Mouse (Mus musculus) liver, postnatal 0 days (tissue): ENCODE data around the gene Fbxl2. TPM values are rescaled to one million over a fixed set of nuclear protein-coding genes. Genes with fewer than 3 reads are reported as not detected.

ENCODE experiments used
- ATAC-seq: fragments of 200-750 bp; cut with Nextera tagmentation; 2 replicates; pipeline ENCODE4 v1.8.0; 2017; ENCODE audit warnings: mild to moderate bottlenecking, moderate library complexity
- DNase-seq: peaks from one replicate; pipeline ENCODE4 v3.0.0-alpha.2; 2016
- H3K27ac ChIP-seq: fragments of 300-500 bp; sonication (generic); 2 replicates; pipeline ENCODE4 v1.5.1; 2014; ENCODE audit warnings: antibody characterized with exemption, moderate library complexity, mild to moderate bottlenecking, low read depth
- H3K27me3 ChIP-seq: fragments of 300-500 bp; sonication (generic); 2 replicates; pipeline ENCODE4 v1.6.1; 2014; ENCODE audit warnings: low read length, control low read depth, mixed read lengths; ENCODE audit not compliant: insufficient read depth
- H3K36me3 ChIP-seq: fragments of 300-500 bp; sonication (generic); replicated peaks from 2 replicates; pipeline ENCODE4 v1.6.1; 2014; ENCODE audit warnings: mild to moderate bottlenecking, control low read depth, low read length, moderate library complexity, mixed read lengths; ENCODE audit not compliant: insufficient read depth
- H3K4me1 ChIP-seq: fragments of 300-500 bp; sonication (generic); 2 replicates; pipeline ENCODE4 v1.6.1; 2014; ENCODE audit warnings: antibody characterized with exemption, mild to moderate bottlenecking, control low read depth; ENCODE audit not compliant: insufficient read depth
- H3K4me2 ChIP-seq: fragments of 300-500 bp; sonication (generic); 2 replicates; pipeline ENCODE4 v1.6.1; 2014; ENCODE audit warnings: low read depth, mild to moderate bottlenecking, low read length, moderate library complexity, mixed read lengths
- H3K4me3 ChIP-seq: fragments of 300-500 bp; sonication (generic); 2 replicates; pipeline ENCODE4 v1.5.1; 2014; ENCODE audit warnings: low read depth, low read length
- H3K9ac ChIP-seq: fragments of 300-500 bp; sonication (generic); replicated peaks from 2 replicates; pipeline ENCODE4 v1.6.1; 2014; ENCODE audit warnings: mild to moderate bottlenecking, moderate library complexity
- H3K9me3 ChIP-seq: fragments of 300-500 bp; sonication (generic); 2 replicates; pipeline ENCODE4 v1.6.1; 2016; ENCODE audit warnings: mild to moderate bottlenecking, control low read depth, low read length, mixed read lengths
- CTCF ChIP-seq: sonication (generic); IDR thresholded peaks from 2 replicates; pipeline ENCODE4 v1.5.1; 2016; ENCODE audit warnings: antibody characterized with exemption, low read depth
- EP300 ChIP-seq: IDR thresholded peaks from 2 replicates; pipeline ENCODE4 v1.6.1; 2016; ENCODE audit warnings: antibody characterized with exemption, low read depth, mild to moderate bottlenecking
- WGBS: fragments of 180-500 bp; shearing (Covaris S2); extraction: QIAGEN DNeasy Blood & Tissue Kit; methylation state at CpG from one replicate; pipeline ENCODE4 v1.1.7; 2014; ENCODE audit not compliant: insufficient replicate concordance; 5-methylcytosine and 5-hydroxymethylcytosine counted together
- polyA plus RNA-seq: library from polyadenylated mRNA; unstranded; fragments of >200 nt; fragmentation: Nextera tagmentation; extraction: Ambion mirVana; gene quantifications from 2 replicates; pipeline ENCODE4 v1.2.1, GENCODE M21; 2015

The Fbxl2 gene
- polyA plus RNA-seq, 1 experiment from 2014 or later = 0.32 TPM

DNA sequence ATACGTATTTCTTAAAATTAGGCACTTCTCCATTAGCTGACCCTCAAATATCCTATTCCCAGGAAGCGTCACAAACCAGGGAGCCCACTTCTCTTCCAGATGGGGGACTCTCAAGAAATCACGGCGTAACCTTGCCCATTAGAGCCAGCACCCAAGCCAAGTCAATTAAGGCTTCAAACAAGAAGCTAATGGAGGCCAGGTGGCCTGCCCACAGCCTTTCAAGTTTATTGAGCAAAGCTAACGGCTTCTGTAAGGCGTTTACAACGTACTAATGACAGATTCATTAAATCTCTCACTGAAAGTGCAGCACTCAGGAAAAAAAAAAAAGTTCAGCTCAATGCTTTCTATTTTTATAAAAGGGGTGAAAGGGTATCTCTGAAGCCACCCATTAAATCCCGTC, 20.1 kb downstream of the Fbxl2 start:
- DNase-seq (no peak), ATAC-seq (no peak)
- Histone ChIP-seq H3K4me3 (peak overlapping the region; percentile 54), H3K27ac (no peak overlapping the region), H3K4me2 (peak overlapping the region; percentile 79), H3K4me1 (peaks cover 12% of the 10 kb centered on the region), H3K9ac (no peak overlapping the region), H3K27me3 (peaks cover 15% of the 10 kb centered on the region), H3K9me3 (no peaks in the 10 kb centered on the region), H3K36me3 (no peaks in the 10 kb centered on the region)
- WGBS = 18% methylated on average over 8 of the region's 8 CpGs
- no peak for TF ChIP-seq CTCF
- no peak for TF ChIP-seq EP300

DNA sequence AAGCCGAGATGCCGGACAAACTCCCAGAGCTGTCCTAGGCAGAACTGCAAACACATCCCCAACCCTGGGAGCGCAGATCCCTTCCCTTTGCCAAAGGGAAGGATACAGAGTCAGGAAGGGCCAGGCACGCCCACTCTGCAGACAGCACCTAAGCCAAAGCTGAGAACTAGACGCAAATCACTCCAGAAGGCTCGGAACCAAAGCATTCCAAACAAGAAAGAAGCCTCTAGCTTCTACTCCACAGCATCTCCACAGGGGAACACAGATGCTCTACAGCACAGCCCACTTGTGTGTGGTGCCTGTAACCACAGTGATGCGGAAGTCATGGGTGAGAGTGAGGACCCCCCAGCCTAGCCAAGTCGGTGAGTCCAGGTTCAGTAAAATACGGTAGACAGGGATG, 20.8 kb downstream of the Fbxl2 start:
- 38% methylated on average over 9 of the region's 9 CpGs for WGBS
- no peaks in the 10 kb centered on the region for H3K36me3 ChIP-seq
- ATAC-seq (no peak), DNase-seq (no peak)
- no peak overlapping the region for H3K4me2 ChIP-seq
- H3K4me1 ChIP-seq = peaks cover 12% of the 10 kb centered on the region
- peaks cover 15% of the 10 kb centered on the region for H3K27me3 ChIP-seq
- H3K4me3 ChIP-seq = no peak overlapping the region
- H3K9ac ChIP-seq = no peak overlapping the region
- TF ChIP-seq CTCF = no peak
- no peak for TF ChIP-seq EP300
- no peaks in the 10 kb centered on the region for H3K9me3 ChIP-seq
- H3K27ac ChIP-seq = no peak overlapping the region

DNA sequence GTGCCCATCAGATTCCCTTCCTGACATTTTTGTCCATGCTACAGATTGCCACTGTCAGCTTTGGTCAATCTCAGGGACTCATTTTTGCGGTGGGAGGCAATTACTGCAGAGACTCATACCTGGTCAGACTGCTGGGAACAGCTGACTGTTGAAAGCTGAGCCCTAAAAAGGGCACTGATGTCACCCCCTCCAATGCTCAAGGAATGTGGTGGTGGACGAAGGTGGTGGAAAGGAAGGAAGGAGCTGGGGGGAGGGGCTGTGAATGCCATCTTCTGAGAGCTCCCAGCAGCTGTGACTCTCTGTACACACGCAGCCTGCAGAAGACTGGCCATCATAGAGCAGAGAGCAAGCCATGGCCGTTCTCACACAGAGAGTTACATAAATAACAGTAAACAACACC, 23.9 kb downstream of the Fbxl2 start:
- no peak overlapping the region for H3K4me2 ChIP-seq
- no peaks in the 10 kb centered on the region for H3K36me3 ChIP-seq
- 54% methylated on average over 4 of the region's 4 CpGs for WGBS
- H3K27me3 ChIP-seq = peaks cover 15% of the 10 kb centered on the region
- ATAC-seq (no peak), DNase-seq (no peak)
- TF ChIP-seq EP300 (no peak), CTCF (no peak)
- H3K9me3 ChIP-seq = no peaks in the 10 kb centered on the region
- no peak overlapping the region for H3K9ac ChIP-seq
- H3K27ac ChIP-seq = no peak overlapping the region
- H3K4me3 ChIP-seq = no peak overlapping the region
- peaks cover 12% of the 10 kb centered on the region for H3K4me1 ChIP-seq

DNA sequence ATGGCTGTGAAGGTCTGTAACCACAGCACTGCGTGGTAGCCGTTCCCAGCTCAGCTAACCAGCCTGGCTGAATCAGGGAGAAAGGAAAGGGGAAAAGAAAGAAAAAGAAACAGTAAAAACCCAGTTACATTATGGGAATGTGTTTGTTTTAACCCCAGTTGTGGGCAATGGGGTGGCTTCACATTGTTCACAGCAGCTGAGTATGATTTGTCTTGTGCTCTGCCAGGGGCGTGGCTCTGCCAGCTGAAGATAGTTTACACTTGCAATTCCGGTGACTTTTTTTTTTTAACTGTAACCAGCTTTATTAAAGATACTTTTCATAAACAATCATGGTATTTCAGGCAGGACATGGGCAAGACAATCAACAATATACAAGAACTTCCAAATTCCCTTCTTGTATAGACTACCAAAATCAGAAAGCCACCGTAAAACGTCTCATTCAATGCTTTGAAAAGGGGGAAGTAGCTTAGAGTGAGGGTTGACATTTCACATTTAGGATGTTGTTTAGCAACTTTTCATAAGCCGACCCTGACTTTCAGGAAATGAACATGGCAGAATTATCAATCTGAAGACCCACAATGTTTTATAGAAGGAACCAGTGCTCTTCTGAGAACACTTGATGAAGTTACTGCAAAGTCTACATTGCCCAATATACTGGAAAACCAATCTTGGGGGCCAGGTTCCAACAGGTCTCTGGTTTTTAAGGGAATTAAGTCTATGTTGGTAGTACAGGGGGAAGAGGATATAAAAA, 26.8 kb downstream of the Fbxl2 start:
- Histone ChIP-seq H3K27ac (no peak overlapping the region), H3K9me3 (no peaks in the 10 kb centered on the region), H3K4me1 (no peaks in the 10 kb centered on the region), H3K4me2 (no peak overlapping the region), H3K27me3 (no peaks in the 10 kb centered on the region), H3K36me3 (no peaks in the 10 kb centered on the region), H3K4me3 (no peak overlapping the region), H3K9ac (no peak overlapping the region)
- ATAC-seq (no peak), DNase-seq (no peak)
- no peak for TF ChIP-seq CTCF
- TF ChIP-seq EP300 = no peak
- WGBS = 56% methylated on average over 7 of the region's 7 CpGs

DNA sequence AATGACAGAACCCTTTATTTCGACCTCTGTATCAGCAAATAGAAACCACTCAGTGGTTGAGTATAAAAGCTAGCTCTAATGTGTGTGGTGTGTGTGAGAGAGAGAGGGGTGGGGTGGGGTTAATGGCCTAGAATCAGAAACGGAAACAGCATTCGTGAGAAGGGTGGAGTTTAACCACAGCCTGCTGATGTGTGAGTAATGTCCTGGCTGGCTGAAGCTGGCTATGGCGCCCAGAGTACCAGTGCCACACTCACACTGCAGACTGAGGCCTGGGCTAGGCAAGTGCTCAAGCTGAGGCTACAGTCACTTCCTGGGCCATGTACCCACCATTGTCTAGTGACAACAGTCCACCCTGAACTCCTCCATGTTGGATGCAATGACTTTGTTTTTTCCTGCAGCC, 29.6 kb downstream of the Fbxl2 start:
- no peak overlapping the region for H3K4me3 ChIP-seq
- no peak overlapping the region for H3K27ac ChIP-seq
- H3K36me3 ChIP-seq = no peaks in the 10 kb centered on the region
- no peaks in the 10 kb centered on the region for H3K27me3 ChIP-seq
- H3K9me3 ChIP-seq = no peaks in the 10 kb centered on the region
- 48% methylated on average over 4 of the region's 4 CpGs for WGBS
- TF ChIP-seq CTCF = no peak
- no peak for TF ChIP-seq EP300
- no peak overlapping the region for H3K4me2 ChIP-seq
- H3K9ac ChIP-seq = no peak overlapping the region
- ATAC-seq (no peak), DNase-seq (no peak)
- H3K4me1 ChIP-seq = no peaks in the 10 kb centered on the region

DNA sequence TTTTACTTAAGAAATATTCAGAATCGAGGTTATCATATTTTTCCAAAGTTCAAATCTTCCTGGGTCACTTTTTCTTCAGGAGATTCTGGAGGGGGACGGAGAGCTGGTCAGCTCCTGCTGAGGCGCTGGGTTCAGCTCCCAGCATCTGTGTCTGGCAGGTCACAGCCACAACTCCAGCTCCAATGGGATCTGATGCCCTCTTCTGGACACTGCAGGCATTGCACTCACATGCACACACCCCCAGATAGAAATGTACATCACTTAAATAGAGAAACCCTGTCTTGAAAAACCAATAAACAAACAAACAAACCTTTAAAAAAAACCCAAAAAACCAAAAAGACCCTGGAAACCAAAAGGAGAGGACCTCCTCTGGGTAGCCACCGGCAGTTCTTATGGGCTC, 30.3 kb downstream of the Fbxl2 start:
- Histone ChIP-seq H3K4me1 (no peaks in the 10 kb centered on the region), H3K9me3 (no peaks in the 10 kb centered on the region; the same call in 1 of the 2 replicates), H3K4me2 (no peak overlapping the region), H3K36me3 (no peaks in the 10 kb centered on the region), H3K9ac (no peak overlapping the region), H3K4me3 (no peak overlapping the region), H3K27ac (no peak overlapping the region), H3K27me3 (no peaks in the 10 kb centered on the region)
- WGBS = 82% methylated on average over 4 of the region's 4 CpGs
- ATAC-seq (no peak), DNase-seq (peak; percentile 42)
- TF ChIP-seq EP300 = no peak
- peak; percentile 62 for TF ChIP-seq CTCF
